Mouse (Mus musculus): ENCODE measurements around the gene Popdc3.

The Popdc3 gene

DNA sequence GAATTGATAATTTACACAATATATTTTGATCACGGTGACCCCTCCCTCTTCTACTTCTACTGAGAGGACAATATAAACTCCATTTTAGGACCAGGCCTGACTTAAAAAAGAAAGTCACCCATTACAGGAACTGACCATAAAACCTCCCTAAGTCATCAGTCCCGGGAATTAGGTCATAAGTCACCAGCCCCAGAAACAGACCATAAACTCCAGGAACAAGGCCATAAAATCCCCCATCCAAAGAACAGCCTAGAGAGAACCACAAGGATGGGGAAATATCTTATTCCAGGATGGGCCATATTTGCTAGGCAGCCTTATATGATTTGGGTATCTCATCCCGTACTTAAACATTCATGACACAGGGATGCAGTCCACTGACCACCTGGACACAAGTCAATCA, 3.6 kb upstream of the Popdc3 start:
- no peak for TF ChIP-seq GATA4 (IDR thresholded peaks at IDR 0.05; ENCODE audit: insufficient replicate concordance, low read length)

DNA sequence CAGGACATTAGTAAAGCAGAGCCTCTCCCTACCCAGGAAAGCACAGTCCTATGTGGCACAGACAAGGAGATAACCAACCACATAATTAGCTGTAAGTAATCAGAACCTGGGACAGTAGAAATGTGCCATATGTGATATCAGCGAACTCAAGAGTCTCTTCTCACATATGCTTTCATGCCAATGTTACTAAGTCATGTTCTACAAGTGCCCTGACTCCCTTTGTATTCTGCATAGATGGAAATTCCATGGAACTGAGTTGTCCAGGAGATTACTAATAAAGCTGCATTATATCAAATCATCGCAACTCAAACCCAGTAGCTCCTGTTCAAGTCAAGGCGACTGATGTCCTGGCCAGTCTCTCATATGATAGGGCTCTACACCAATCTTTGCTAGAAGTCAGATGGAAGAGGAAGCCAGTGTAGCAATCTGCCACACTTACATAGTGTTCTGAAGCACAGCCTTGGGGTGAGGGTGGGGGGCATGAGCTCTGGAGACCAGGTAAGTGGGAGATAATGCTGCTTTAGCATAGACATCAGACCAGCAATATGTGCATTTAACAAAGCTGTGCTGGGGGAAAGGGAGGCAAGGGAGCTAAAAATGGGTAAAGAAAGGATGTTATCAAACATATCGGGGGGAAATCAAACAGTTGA, 2.9 kb downstream of the Popdc3 start:
- TF ChIP-seq GATA4 (IDR thresholded peaks at IDR 0.05; ENCODE audit: insufficient replicate concordance, low read length) = no peak

DNA sequence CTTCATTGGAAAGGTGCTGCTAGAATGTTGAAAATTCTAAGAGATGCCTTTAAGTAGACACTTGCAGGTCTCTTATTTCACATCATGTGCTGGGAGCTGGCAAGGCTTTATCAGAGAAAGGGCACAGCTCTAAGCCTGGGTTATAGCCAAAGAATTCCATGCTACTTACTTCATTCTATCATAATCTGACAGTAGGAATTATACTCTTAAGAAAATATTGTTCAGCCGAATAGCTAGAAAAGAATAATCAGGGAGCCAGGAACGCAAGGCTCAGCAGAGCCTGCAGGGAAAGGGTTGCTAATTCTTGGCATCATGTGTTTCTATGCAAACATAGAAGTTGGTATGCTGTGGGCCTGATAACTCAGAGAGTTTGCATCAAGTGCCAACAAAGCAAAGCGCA, 3.4 kb downstream of the Popdc3 start:
- TF ChIP-seq GATA4 (IDR thresholded peaks at IDR 0.05; ENCODE audit: insufficient replicate concordance, low read length) = no peak

DNA sequence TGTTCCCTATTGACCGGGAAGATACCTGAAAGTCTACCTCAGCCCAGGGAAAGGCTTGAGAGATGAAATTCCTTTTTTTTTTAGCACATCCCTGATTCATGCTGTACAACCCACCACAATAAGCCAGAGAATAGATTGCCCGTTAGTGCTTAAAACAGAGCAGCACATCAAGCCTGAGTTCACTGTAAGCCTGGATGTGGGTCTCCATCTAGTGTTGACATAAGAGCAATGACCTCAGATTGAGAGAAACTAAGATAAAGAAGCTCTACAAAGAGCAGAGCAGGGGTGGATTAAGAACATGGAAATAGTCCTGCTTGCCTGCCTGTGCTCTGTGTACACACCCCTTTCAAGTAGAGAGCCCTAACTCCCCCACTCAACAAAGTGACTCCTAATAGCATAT, 7.6 kb downstream of the Popdc3 start:
- no peak for TF ChIP-seq GATA4 (IDR thresholded peaks at IDR 0.05; ENCODE audit: insufficient replicate concordance, low read length)

DNA sequence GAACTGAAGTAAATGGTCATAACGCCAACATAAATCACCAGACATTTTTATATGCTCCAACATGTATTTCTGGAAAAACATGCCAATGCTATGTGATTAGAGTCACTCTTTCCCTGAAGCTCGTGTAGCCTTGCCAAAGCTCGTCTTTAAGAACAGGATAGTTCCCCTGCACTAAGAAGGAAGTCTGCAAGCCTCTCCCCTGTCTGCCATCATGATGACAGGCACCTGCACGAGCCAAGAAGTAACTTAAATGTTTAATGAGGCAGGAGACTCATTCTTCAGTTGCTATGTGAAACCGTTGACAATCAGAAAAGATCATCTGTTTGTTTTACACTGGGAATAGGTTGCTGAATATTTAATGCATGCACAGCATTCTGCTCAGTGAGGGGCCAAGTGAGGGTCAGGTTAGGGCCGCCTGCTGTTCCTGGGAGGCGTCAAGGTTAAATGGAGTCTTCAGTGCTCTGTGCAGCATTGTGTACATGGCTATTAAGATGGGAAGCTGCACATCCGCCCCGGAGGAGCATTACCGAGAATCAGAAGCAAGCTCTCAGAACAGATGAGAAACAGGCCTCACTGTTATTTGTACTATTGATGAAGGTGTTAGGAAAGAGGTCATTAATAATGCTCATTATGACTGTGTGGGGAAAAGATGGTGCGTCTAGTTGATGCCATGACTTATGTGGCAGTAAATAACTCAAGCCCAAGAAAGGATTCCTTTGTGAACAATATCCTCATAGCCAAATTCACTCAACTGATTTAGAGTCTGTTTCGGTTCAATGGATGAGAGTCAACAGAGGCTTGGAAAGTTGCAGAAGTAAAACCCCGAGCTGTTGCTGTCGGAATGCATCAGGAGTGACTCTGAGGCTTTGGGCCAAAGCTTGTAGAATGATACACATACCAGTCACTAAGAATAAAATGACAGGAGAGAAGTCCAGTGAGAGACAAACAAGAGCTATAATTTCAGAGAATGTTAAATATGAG, 15.7 kb downstream of the Popdc3 start:
- no peak for TF ChIP-seq GATA4 (IDR thresholded peaks at IDR 0.05; ENCODE audit: insufficient replicate concordance, low read length)

DNA sequence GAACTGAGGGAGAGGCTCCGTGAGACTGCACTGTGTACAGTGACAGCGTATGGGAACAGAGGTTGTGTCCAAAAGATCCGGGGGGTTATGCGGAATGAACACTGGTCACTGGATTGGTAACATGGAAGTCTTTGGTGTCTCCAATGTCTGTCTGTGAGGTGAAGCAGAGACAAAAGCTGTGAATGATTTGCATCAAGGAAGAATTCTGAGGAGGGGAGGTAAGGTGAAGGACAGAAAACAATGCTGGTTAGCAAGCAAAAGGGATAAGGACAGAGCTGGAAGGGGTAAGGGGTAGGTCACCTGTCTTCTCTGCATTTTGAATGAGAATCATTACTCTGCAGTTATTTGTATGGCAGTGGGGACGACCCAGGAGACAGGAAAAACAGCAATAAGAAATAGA, 16.6 kb downstream of the Popdc3 start:
- TF ChIP-seq GATA4 (IDR thresholded peaks at IDR 0.05; ENCODE audit: insufficient replicate concordance, low read length) = no peak

DNA sequence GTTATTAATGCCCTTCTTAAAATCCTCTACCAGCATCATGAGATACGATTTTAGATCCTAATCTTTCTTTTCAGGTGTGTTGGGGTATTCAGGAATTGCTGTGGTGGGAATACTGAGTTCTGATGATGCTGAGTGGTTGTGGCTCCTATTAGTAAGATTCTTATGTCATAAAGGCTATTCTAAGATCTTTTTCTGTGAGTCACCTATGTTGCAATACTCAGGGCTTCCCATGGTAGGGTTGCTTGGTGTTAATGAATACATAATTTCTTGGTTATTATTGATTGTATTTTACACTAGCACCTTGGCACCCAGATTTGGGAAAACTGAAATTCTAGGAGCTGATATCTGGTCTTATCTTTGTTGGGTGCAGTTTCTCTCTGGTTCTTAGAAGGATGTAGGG, 26.7 kb downstream of the Popdc3 start:
- no peak for TF ChIP-seq GATA4 (IDR thresholded peaks at IDR 0.05; ENCODE audit: insufficient replicate concordance, low read length)

DNA sequence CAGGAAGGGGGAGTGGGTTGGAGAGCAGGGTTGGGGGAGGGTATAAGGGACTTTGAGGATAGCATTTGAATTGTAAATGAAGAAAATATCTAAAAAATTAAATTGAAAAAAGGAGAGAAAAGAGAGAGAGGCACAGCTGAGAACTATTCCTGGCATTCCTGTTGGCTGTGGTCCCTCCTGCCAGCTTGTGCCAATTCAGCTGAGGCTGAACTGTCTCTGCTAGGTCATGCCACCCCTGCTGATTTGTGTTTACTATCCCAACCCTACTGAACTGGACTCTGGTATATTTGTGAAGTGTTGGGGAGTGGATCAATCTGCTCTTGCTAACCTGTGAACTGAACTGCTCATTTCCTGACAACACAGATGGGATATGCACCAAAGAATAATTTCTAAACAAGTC, 32.3 kb downstream of the Popdc3 start:
- no peak for TF ChIP-seq GATA4 (IDR thresholded peaks at IDR 0.05; ENCODE audit: insufficient replicate concordance, low read length)

DNA sequence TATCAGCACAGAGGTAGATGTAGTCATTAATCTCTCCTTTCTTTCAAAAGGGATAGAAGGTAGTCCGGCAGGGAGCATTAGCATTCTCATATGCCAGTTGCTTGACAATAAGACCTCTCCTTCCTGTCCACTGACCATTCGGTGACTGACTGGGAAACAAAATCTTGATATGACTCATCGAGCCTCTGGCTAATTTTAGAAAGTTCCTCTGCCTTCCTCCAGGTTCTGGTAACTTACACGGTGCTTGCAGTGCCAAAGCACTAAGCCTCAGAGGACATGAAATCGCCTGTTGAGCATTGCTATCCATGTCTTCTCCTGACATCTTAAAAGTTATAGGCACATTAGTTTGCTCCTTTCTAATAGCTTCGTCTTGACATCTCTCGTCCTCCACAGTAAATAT, 38.8 kb downstream of the Popdc3 start:
- TF ChIP-seq GATA4 (IDR thresholded peaks at IDR 0.05; ENCODE audit: insufficient replicate concordance, low read length) = no peak

DNA sequence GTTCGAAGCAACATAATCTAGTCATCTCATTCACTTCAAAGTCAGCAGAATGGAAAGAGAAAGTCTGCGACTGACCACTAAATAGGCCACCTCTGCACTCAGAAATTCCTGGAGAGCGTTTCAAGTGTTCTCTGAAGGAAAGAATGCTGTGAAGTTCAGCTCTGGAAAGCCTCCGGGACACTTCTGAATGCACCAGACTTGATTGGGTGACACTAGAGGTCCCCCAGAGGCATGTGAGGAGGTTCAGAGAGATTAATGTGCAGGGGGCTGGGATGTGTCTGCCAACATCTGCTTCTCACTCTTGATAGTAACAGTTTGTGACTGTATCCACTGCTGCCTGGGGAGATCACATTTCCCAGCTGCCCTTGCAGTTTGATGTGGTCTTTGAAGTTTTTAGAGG, 52.1 kb downstream of the Popdc3 start:
- no peak for TF ChIP-seq GATA4 (IDR thresholded peaks at IDR 0.05; ENCODE audit: insufficient replicate concordance, low read length)

DNA sequence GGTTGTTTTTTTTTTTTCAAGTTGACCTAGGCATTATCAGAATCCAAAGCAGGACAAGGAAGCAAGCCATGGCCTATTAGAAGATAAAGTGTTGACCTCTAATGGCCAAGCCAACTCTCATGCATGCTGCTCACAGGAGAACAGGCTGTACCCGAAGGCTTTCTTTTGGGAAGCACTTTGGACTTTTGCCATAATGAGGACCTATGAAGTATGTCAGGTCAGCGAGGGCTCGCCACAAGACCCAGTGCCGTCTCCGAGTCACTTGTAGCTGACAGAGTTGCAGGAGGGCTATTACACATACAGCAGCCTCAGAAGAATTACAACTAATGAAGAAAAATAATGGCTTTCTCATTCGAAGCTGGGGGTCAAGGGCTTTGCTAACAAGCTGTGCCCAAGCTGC, 55.5 kb downstream of the Popdc3 start:
- TF ChIP-seq GATA4 (IDR thresholded peaks at IDR 0.05; ENCODE audit: insufficient replicate concordance, low read length) = no peak

DNA sequence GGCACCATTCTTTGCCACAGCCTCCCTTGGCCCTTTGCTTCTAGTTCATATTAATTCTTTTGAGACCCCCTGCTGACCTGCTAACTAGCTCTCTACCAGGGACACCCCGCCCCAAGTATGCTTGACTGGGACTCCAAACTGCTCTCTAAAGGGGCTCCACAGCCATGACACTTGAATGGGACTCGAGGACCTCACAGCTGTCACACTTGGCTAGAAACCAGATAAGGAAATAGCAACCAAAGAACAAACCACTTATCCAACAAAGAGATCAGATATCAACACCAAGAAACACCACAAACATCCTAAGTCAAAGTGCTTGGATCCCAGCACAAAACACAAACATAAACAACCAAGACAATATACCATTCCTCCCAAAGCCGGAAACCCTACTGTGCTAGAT, 58.4 kb downstream of the Popdc3 start:
- TF ChIP-seq GATA4 (IDR thresholded peaks at IDR 0.05; ENCODE audit: insufficient replicate concordance, low read length) = no peak

DNA sequence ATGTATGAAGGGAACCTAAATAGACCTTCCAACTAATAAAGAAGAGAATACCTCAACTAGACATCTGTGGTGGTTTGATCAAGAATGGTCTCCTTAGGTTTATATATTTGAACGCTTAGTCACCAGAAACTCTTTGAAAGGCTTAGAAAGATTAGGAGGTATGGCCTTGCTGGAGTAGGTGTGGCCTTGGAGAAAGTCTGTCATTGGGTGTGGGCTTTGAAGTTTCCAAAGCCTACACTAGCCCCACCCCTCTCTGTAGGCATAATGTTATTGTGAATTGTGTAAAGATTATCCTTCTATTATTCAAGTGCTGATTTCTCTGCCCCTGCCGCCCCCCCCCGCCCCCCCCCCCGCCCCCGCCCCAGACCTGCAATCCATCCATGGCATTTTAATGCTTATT, 59.6 kb downstream of the Popdc3 start:
- TF ChIP-seq GATA4 (IDR thresholded peaks at IDR 0.05; ENCODE audit: insufficient replicate concordance, low read length) = no peak

DNA sequence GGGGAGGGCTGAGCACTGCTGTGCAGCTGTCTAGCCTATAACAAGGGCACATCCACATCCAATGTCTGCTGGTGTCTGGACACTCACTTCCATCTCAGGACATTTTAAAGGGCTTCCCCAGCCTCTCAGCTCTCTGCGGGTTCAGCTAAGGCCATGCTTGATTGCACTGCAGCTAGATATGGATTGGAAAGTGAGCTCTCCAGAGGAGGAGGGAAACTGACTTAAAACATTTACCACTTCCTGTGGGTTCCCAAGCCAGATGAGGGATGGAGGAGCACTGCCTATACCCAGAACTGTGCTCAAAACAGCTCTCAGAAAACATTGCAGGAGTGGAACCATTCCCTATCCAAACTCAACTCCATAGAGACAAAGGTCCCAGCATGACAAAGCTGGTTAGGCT, 82.6 kb downstream of the Popdc3 start:
- TF ChIP-seq GATA4 (IDR thresholded peaks at IDR 0.05; ENCODE audit: insufficient replicate concordance, low read length) = no peak

DNA sequence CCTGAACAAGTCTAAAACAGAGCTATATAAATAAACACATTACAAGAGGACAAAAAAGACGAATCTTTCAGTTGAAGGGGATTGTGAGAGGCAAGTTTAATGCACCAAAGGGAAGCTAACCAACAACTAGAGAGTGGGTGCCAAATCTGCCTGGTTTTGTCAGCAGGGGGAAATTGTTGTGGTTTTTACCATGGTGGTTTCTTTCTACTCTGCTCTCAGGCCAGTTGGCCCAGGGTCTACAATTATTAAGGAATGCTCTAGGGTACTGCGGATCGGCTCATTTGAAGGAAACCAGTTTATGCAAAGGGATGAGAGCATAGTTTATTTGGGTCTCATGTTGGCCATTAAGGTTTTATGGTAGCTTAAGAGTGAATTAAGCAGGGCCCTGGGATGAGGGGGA, 84.2 kb downstream of the Popdc3 start:
- TF ChIP-seq GATA4 (IDR thresholded peaks at IDR 0.05; ENCODE audit: insufficient replicate concordance, low read length) = no peak

DNA sequence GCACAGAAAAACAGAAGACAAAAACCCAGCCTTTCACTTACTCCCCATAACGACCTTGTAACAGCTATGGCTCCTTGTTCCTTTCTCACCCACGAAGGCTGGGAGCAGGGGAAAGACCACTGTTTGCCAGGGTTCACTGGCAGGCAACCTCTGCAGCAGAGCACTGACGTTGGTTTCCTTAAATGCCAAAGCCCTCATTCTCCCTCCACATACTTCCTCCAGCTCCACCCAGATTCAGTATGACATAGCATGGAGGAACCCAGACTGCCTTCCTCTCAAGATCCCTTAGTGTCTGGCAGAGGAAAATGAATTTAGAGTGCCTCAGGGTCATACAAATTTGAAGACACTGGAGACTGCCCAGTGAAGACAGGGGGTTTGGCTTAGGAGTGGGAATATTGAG, 98.6 kb downstream of the Popdc3 start:
- TF ChIP-seq GATA4 (IDR thresholded peaks at IDR 0.05; ENCODE audit: insufficient replicate concordance, low read length) = no peak

All from liver, adult (tissue).